Mouse (Mus musculus) E14TG2a.4 (cell line): ENCODE data around the gene Lman2l.

ENCODE experiments used
- CTCF ChIP-seq: conservative IDR thresholded peaks from 2 replicates; pipeline ENCODE4 v1.5.1; 2014; ENCODE audit warnings: low read length
- POU5F1 ChIP-seq: IDR thresholded peaks from 2 replicates; pipeline ENCODE4 v1.6.1; 2014; ENCODE audit warnings: low read length, borderline replicate concordance

DNA sequence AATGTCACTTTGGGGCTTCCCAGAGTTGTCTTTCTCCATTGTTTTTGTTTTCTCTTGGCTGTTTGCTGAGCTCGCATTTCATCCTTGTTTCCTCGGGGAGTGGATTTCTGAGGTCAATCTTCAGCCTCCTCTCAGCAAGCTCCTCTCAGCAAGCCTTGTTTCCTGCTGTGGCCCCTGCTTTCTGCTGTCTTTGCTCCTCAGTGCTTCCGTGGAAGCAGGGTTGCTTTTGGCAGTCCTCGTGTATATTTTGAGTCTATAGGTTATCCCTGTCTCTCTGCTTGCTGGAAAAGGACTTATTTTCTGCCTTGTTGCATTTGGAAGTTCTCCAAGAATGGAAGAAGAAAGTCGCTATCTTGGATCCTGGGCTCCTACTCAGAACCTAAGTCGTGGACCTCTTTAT, 48.0 kb downstream of the Lman2l start:
- TF ChIP-seq CTCF: no peak
- TF ChIP-seq POU5F1: no peak
